Mouse (Mus musculus) CD4-positive, CD25-positive, alpha-beta regulatory T cell, adult 2 months (primary cell): Measurements from ENCODE around the gene Unc93b1.
A peak's percentile ranks its signal among the peaks of the same experiment; 100 is the strongest.

Experiments used
- DNase-seq: peaks from one replicate; pipeline ENCODE4 v3.0.0-alpha.2; 2012; ENCODE audit warnings: low read depth, low spot score

Gene Unc93b1

GRCm38 (mm10) chr19:3913692-3914091, 21.3 kb upstream of the Unc93b1 start:
- DNase-seq = no peak

- DNase-seq = no peak
Measured at GRCm38 (mm10) chr19:3914535-3914934, 20.5 kb upstream of the Unc93b1 start.

- DNase-seq = no peak
Measured at GRCm38 (mm10) chr19:3916727-3917126, 18.3 kb upstream of the Unc93b1 start.

- no peak for DNase-seq
Measured at GRCm38 (mm10) chr19:3919928-3920327, 15.1 kb upstream of the Unc93b1 start.

GRCm38 (mm10) chr19:3922661-3923371, 12.2 kb upstream of the Unc93b1 start:
- DNase-seq = no peak

- no peak for DNase-seq
Measured at GRCm38 (mm10) chr19:3923586-3923985, 11.4 kb upstream of the Unc93b1 start.

GRCm38 (mm10) chr19:3924190-3924589, 10.8 kb upstream of the Unc93b1 start:
- no peak for DNase-seq

GRCm38 (mm10) chr19:3924868-3925267, 10.1 kb upstream of the Unc93b1 start:
- no peak for DNase-seq

- DNase-seq = no peak
Measured at GRCm38 (mm10) chr19:3925859-3926258, 9.1 kb upstream of the Unc93b1 start.

GRCm38 (mm10) chr19:3926279-3926678, 8.7 kb upstream of the Unc93b1 start:
- no peak for DNase-seq

- DNase-seq = no peak
Measured at GRCm38 (mm10) chr19:3926685-3927084, 8.3 kb upstream of the Unc93b1 start.

- no peak for DNase-seq
Measured at GRCm38 (mm10) chr19:3927989-3928388, 7.0 kb upstream of the Unc93b1 start.

- DNase-seq = no peak
Measured at GRCm38 (mm10) chr19:3928779-3929178, 6.2 kb upstream of the Unc93b1 start.

- no peak for DNase-seq
Measured at GRCm38 (mm10) chr19:3929211-3929941, 5.6 kb upstream of the Unc93b1 start, which contains the start of gene Aldh3b1. Gene Aldh3b1 (minus strand): TSS chr19:3929808.

GRCm38 (mm10) chr19:3930262-3931057, 4.5 kb upstream of the Unc93b1 start:
- no peak for DNase-seq

- DNase-seq = no peak
Measured at GRCm38 (mm10) chr19:3931716-3932115, 3.3 kb upstream of the Unc93b1 start.

- DNase-seq = peak; percentile 66
Measured at GRCm38 (mm10) chr19:3935896-3936850, 1.2 kb downstream of the Unc93b1 start.

- DNase-seq = no peak
Measured at GRCm38 (mm10) chr19:3942315-3942714, 7.3 kb downstream of the Unc93b1 start.

GRCm38 (mm10) chr19:3942986-3943735, 8.2 kb downstream of the Unc93b1 start:
- DNase-seq = peak; percentile 80

- peak; percentile 75 for DNase-seq
Measured at GRCm38 (mm10) chr19:3945872-3946564, 11.0 kb downstream of the Unc93b1 start.
